Mouse (Mus musculus) erythroblast, embryonic 14.5 days (primary cell): ENCODE measurements around the gene Retreg3.

Source experiments
- GATA1 ChIP-seq: IDR thresholded peaks from 2 replicates; pipeline ENCODE4 v1.6.1; 2012; ENCODE audit warnings: low read length, inconsistent platforms, mixed read lengths
- TAL1 ChIP-seq: IDR thresholded peaks from 3 replicates; pipeline ENCODE4 v1.6.1; 2012; ENCODE audit warnings: low read length, inconsistent platforms, mixed read lengths

- TF ChIP-seq GATA1 (no peak), TAL1 (no peak)
Observed at GRCm38 (mm10) chr11:101162772-101163171, 43.1 kb upstream of the Retreg3 start.
